Mouse (Mus musculus): Measurements from ENCODE around the gene Taf8. TPM values are rescaled to one million over a fixed set of nuclear protein-coding genes. Genes with fewer than 3 reads are reported as not detected.

Gene Taf8
- polyA plus RNA-seq, 1 experiment from 2014 or later, result 15.9 TPM

DNA sequence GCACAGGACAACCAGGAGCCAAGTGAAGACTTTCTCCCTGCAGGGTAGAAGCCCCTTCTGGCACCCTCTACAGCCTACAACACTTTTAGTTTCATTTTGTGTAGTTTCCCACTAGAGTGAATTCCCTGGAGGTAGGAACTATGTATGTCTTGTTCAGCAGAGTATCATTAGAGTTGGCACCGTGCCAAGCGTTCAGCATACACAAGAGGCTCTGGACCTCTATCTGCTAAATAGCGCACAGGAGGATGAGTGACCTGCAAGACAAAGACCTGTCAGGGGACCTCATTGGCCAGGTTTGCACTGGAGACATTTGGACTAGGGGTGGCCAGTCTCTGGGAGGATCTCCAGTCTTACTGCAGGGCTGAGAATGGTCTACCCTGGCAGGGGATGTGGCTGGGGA lies 16.3 kb downstream of the Taf8 start:
- Histone ChIP-seq H3K9ac (ENCODE audit: low read depth, low read length) (0 out of 2 replicates have a peak overlapping the region, but pooled peaks have one; percentile 4), H3K4me3 (ENCODE audit: low read depth, low read length) (no peak overlapping the region), H3K9me3 (replicated peaks; ENCODE audit: control insufficient read depth, low read length) (no peaks in the 10 kb centered on the region), H3K4me1 (ENCODE audit: control insufficient read depth, insufficient read depth, low read length) (peaks cover 21% of the 10 kb centered on the region), H3K4me2 (no peak overlapping the region; the same call in 1 of the 2 replicates), H3K36me3 (ENCODE audit: control insufficient read depth, insufficient read depth, low read length) (peaks cover 16% of the 10 kb centered on the region), H3K27me3 (ENCODE audit: control insufficient read depth, insufficient read depth, low read length) (no peaks in the 10 kb centered on the region), H3K27ac (ENCODE audit: low read depth, low read length) (peak overlapping the region; percentile 29; the same call in 1 of the 2 replicates)
- 75% methylated on average over 3 of the region's 3 CpGs for WGBS (ENCODE audit: insufficient replicate concordance)
- no peak for ATAC-seq (replicated peaks; ENCODE audit: insufficient number of reproducible peaks, low FRiP score, low TSS enrichment)

DNA sequence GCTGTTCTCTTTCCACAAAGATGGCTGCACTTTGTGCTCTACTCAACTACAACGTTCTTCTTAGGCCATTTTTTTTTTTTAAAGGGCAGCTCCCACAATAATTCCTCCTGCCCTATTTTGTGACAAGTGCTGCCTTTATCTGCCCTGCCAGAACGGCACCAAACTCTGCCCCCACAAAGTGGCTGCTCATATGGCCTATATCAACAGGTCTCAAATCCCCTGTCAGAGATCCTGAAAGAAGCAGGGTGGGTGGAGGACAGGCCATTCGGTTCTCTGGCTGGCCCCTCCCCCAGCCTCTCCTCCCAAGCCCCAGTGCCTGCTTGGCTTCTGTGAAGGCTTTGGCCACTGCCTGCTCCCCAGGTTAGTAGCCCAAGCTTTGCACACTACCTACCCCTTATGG lies 17.1 kb downstream of the Taf8 start:
- Histone ChIP-seq H3K9ac (ENCODE audit: low read depth, low read length) (no peak overlapping the region), H3K36me3 (ENCODE audit: control insufficient read depth, insufficient read depth, low read length) (peaks cover 13% of the 10 kb centered on the region), H3K4me2 (0 out of 2 replicates have a peak overlapping the region, but pooled peaks have one; percentile 4), H3K9me3 (replicated peaks; ENCODE audit: control insufficient read depth, low read length) (no peaks in the 10 kb centered on the region), H3K27me3 (ENCODE audit: control insufficient read depth, insufficient read depth, low read length) (no peaks in the 10 kb centered on the region), H3K27ac (ENCODE audit: low read depth, low read length) (peak overlapping the region; percentile 57), H3K4me1 (ENCODE audit: control insufficient read depth, insufficient read depth, low read length) (peaks cover 29% of the 10 kb centered on the region), H3K4me3 (ENCODE audit: low read depth, low read length) (no peak overlapping the region)
- 6% methylated on average over 3 of the region's 3 CpGs for WGBS (ENCODE audit: insufficient replicate concordance)
- no peak; the same call in 1 of the 2 replicates for ATAC-seq (replicated peaks; ENCODE audit: insufficient number of reproducible peaks, low FRiP score, low TSS enrichment)

DNA sequence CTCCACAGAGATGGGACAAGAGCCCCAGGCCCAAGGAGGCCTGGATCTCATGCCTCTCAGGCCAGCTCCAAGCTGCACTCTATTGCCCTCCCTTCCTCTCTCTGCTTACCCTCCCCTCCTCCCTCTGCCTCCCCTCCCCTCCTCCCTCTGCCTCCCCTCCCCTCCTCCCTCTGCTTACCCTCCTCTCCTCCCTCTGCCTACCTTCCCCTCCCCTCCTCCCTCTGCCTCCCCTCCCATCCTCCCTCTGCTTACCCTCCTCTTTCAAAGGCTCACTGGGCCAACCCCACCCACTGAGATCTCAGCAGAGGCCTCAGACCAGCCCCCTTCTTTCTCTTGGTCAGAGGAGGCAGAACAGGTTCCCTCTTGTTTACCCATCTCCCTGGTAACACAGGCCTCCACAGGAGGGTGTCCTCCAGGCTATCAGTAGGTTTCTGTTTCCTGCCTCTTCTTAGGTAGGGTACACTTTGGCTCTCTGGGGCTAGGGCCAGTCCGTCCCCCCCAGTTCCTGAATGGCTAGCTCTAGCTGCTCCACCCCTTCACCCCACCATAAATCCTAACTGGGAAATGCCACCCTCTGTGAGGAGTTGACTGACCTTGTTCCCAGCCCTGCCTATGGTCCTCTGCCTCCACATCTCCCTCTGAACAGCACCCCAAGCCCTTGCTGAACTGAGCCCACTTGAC lies 17.7 kb downstream of the Taf8 start:
- Histone ChIP-seq H3K4me3 (ENCODE audit: low read depth, low read length) (no peak overlapping the region), H3K9me3 (replicated peaks; ENCODE audit: control insufficient read depth, low read length) (no peaks in the 10 kb centered on the region), H3K27ac (ENCODE audit: low read depth, low read length) (peak overlapping the region; percentile 57), H3K4me2 (0 out of 2 replicates have a peak overlapping the region, but pooled peaks have one; percentile 4), H3K9ac (ENCODE audit: low read depth, low read length) (no peak overlapping the region), H3K36me3 (ENCODE audit: control insufficient read depth, insufficient read depth, low read length) (peaks cover 7% of the 10 kb centered on the region), H3K4me1 (ENCODE audit: control insufficient read depth, insufficient read depth, low read length) (peaks cover 31% of the 10 kb centered on the region), H3K27me3 (ENCODE audit: control insufficient read depth, insufficient read depth, low read length) (no peaks in the 10 kb centered on the region)
- WGBS (ENCODE audit: insufficient replicate concordance), result 14% methylated on average over 1 of the region's 1 CpGs
- ATAC-seq (replicated peaks; ENCODE audit: insufficient number of reproducible peaks, low FRiP score, low TSS enrichment), result peak; percentile 44

DNA sequence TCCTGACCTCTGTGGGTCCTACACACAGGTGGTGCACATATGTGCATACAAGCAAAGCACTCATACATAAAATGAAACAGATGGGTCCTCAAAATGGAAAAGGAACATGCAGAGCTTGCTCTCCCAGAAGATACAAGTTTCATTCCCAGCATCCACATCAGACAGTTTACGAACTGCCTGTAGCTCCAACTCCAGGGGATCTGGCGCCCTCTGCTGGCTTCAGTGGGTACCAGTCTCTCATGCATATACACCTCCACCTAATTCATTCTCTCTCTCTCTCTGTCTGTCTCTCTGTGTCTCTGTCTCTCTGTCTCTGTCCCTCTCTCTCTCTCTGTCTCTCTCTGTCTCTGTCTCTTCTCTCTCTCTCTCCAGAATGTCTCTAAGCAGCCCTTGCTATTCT lies 19.7 kb downstream of the Taf8 start:
- no peak for ATAC-seq (replicated peaks; ENCODE audit: insufficient number of reproducible peaks, low FRiP score, low TSS enrichment)
- Histone ChIP-seq H3K4me3 (ENCODE audit: low read depth, low read length) (no peak overlapping the region), H3K27me3 (ENCODE audit: control insufficient read depth, insufficient read depth, low read length) (no peaks in the 10 kb centered on the region), H3K4me2 (no peak overlapping the region), H3K27ac (ENCODE audit: low read depth, low read length) (no peak overlapping the region), H3K36me3 (ENCODE audit: control insufficient read depth, insufficient read depth, low read length) (no peaks in the 10 kb centered on the region), H3K4me1 (ENCODE audit: control insufficient read depth, insufficient read depth, low read length) (peaks cover 31% of the 10 kb centered on the region), H3K9me3 (replicated peaks; ENCODE audit: control insufficient read depth, low read length) (no peaks in the 10 kb centered on the region), H3K9ac (ENCODE audit: low read depth, low read length) (no peak overlapping the region)
- WGBS (ENCODE audit: insufficient replicate concordance), result 55% methylated on average over 2 of the region's 2 CpGs

DNA sequence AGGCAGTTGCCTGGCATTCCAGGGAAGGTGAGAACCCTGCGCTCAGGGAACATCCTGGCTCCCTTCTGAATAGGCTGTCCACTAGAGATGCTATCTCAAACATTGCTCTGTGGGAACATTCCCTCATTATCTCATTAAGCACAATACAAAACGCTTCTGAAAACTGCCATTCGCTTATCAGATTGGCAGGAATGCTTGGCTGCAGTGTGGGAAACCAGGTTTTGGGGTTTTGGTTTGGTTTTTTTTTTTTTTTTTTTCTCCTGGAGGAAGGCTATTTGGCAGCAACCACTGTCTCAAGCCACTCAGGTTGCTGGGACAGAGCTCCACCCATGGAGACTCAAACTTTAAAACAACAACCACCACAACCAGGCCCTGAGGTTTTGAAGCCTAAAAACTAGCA lies 22.2 kb downstream of the Taf8 start:
- ATAC-seq (replicated peaks; ENCODE audit: insufficient number of reproducible peaks, low FRiP score, low TSS enrichment), result no peak
- H3K27ac ChIP-seq (ENCODE audit: low read depth, low read length), result 0 out of 2 replicates have a peak overlapping the region, but pooled peaks have one; percentile 29
- WGBS (ENCODE audit: insufficient replicate concordance), result 27% methylated on average over 3 of the region's 3 CpGs

DNA sequence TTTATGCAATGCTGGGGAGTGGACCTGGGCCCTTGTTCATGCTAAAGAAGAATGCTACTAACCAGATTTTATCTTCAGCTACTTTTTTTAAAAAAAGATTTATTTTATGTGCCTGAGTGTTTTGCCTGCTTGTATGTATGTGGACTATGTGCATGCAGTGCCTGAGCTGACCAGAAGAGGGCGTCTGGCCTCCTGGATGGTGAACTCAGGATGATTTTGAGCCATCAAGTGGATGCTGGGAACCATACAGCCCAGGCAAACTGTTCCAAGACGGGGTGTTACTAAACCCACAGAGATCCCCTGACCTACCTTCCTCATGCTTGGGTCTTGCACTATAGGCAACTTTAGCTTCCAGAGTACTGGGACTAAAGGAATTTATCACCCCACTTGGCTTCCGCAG lies 26.4 kb downstream of the Taf8 start:
- H3K27me3 ChIP-seq (ENCODE audit: control insufficient read depth, insufficient read depth, low read length), result no peaks in the 10 kb centered on the region
- H3K4me1 ChIP-seq (ENCODE audit: control insufficient read depth, insufficient read depth, low read length), result peaks cover 18% of the 10 kb centered on the region
- H3K9ac ChIP-seq (ENCODE audit: low read depth, low read length), result no peak overlapping the region
- no peak for ATAC-seq (replicated peaks; ENCODE audit: insufficient number of reproducible peaks, low FRiP score, low TSS enrichment)
- no peak overlapping the region for H3K4me2 ChIP-seq
- WGBS (ENCODE audit: insufficient replicate concordance), result 60% methylated on average over 3 of the region's 3 CpGs
- H3K27ac ChIP-seq (ENCODE audit: low read depth, low read length), result no peak overlapping the region
- H3K9me3 ChIP-seq (replicated peaks; ENCODE audit: control insufficient read depth, low read length), result no peaks in the 10 kb centered on the region
- H3K4me3 ChIP-seq (ENCODE audit: low read depth, low read length), result no peak overlapping the region
- no peaks in the 10 kb centered on the region for H3K36me3 ChIP-seq (ENCODE audit: control insufficient read depth, insufficient read depth, low read length)

More for the DNA sequence above, 22.2 kb downstream of the Taf8 start:
- no peak overlapping the region for H3K4me3 ChIP-seq (ENCODE audit: low read depth, low read length)
- no peaks in the 10 kb centered on the region for H3K27me3 ChIP-seq (ENCODE audit: control insufficient read depth, insufficient read depth, low read length)
- no peak overlapping the region for H3K4me2 ChIP-seq
- H3K36me3 ChIP-seq (ENCODE audit: control insufficient read depth, insufficient read depth, low read length), result no peaks in the 10 kb centered on the region
- H3K9ac ChIP-seq (ENCODE audit: low read depth, low read length), result no peak overlapping the region
- peaks cover 21% of the 10 kb centered on the region for H3K4me1 ChIP-seq (ENCODE audit: control insufficient read depth, insufficient read depth, low read length)
- no peaks in the 10 kb centered on the region for H3K9me3 ChIP-seq (replicated peaks; ENCODE audit: control insufficient read depth, low read length)

DNA sequence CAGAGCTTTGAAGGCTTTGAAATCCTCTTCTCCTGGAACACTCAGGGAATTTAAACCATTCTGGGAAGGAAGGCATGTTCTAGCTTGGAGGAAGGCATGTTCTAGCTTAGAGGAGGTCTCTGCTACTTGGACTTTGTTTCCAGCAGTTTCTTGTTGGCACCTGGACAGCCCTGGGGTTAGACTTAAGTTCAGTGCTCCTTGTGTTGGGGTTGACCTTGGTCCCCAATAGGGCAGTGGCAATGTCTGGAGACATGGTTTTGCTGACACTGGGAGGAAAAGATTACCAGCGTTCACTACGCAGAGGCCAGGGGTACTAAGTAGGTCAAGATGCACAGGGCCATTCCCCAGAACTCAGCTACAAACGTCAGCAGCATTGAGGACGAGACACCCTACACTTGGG lies 26.9 kb downstream of the Taf8 start:
- no peak for ATAC-seq (replicated peaks; ENCODE audit: insufficient number of reproducible peaks, low FRiP score, low TSS enrichment)
- H3K4me2 ChIP-seq, result no peak overlapping the region
- H3K4me3 ChIP-seq (ENCODE audit: low read depth, low read length), result no peak overlapping the region
- peaks cover 13% of the 10 kb centered on the region for H3K4me1 ChIP-seq (ENCODE audit: control insufficient read depth, insufficient read depth, low read length)
- H3K9ac ChIP-seq (ENCODE audit: low read depth, low read length), result no peak overlapping the region
- H3K9me3 ChIP-seq (replicated peaks; ENCODE audit: control insufficient read depth, low read length), result no peaks in the 10 kb centered on the region
- H3K27me3 ChIP-seq (ENCODE audit: control insufficient read depth, insufficient read depth, low read length), result no peaks in the 10 kb centered on the region
- no peaks in the 10 kb centered on the region for H3K36me3 ChIP-seq (ENCODE audit: control insufficient read depth, insufficient read depth, low read length)
- H3K27ac ChIP-seq (ENCODE audit: low read depth, low read length), result no peak overlapping the region
- WGBS (ENCODE audit: insufficient replicate concordance), result 78% methylated on average over 4 of the region's 4 CpGs

DNA sequence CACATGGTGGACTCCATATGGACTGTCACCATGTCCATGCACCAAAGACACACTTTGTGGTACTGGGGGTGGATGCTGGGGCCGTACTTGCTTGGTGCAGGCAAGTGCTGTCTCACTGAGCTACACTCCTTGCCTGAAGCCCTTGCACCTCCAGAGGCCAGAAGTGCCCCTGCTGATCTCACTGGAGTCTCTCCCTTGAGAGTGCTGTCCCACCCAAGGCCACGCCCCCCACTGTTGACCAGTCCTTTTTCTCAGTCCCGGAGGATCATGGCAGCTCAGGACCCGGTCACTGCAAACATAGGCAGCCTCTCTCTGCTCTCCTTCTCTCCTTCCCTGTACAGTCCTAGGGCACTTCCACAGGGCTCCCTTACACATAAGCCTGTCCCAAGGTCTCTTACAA lies 27.8 kb downstream of the Taf8 start:
- Histone ChIP-seq H3K36me3 (ENCODE audit: control insufficient read depth, insufficient read depth, low read length) (no peaks in the 10 kb centered on the region), H3K9ac (ENCODE audit: low read depth, low read length) (no peak overlapping the region), H3K27ac (ENCODE audit: low read depth, low read length) (no peak overlapping the region), H3K4me2 (no peak overlapping the region), H3K9me3 (replicated peaks; ENCODE audit: control insufficient read depth, low read length) (no peaks in the 10 kb centered on the region), H3K4me3 (ENCODE audit: low read depth, low read length) (no peak overlapping the region), H3K27me3 (ENCODE audit: control insufficient read depth, insufficient read depth, low read length) (0 out of 2 replicates have a peak, but pooled peaks cover 3% of the 10 kb centered on the region), H3K4me1 (ENCODE audit: control insufficient read depth, insufficient read depth, low read length) (peaks cover 8% of the 10 kb centered on the region; the same call in 1 of the 2 replicates)
- WGBS (ENCODE audit: insufficient replicate concordance), result 71% methylated on average over 4 of the region's 4 CpGs
- ATAC-seq (replicated peaks; ENCODE audit: insufficient number of reproducible peaks, low FRiP score, low TSS enrichment), result no peak
